Mouse (Mus musculus): ENCODE results near the gene Pmepa1.

DNA sequence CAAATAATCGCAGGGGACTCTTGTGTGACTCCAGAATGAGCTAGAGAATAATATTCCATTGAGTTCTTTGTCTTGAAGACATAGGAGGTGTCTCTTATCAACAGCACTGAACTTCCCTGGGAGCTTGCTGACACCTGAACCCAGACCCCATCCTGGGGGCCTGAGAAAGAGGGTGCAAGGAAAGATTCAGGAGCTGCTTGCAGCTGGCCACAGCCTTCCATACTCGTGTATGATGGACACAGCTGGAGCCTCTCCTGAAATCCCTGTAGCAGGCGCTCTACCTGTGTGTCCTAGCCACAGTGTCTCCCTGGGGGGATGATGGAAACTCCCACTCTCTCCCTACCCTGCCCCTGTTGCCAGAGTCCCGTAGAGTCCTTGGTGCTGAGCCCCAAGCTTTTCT, 64.1 kb downstream of the Pmepa1 start:
- TF ChIP-seq EP300 (IDR thresholded peaks at IDR 0.05; ENCODE audit: low read depth in 1 of 2, low read length in 2 of 2), result no peak
- no peak for TF ChIP-seq SIN3A (IDR thresholded peaks at IDR 0.05; ENCODE audit: low read length)
- TF ChIP-seq ELF1 (IDR thresholded peaks at IDR 0.05; ENCODE audit: low read depth, low read length), result no peak
- no peak for TF ChIP-seq ZC3H11A (IDR thresholded peaks at IDR 0.05; ENCODE audit: low read depth, low read length)
- TF ChIP-seq CTCF (IDR thresholded peaks at IDR 0.05 in 2 of 3, conservative IDR thresholded peaks at IDR 0.05 in 1 of 3; ENCODE audit: control insufficient read depth in 1 of 3, insufficient read depth in 1 of 3, low read depth in 2 of 3, low read length in 3 of 3, poor library complexity in 1 of 3, severe bottlenecking in 1 of 3), result no peak
- TF ChIP-seq ZNF384 (IDR thresholded peaks at IDR 0.05; ENCODE audit: low read depth, low read length), result no peak
- no peak for TF ChIP-seq POLR2A (IDR thresholded peaks at IDR 0.05; ENCODE audit: control insufficient read depth in 1 of 2, insufficient read depth in 1 of 2, low read depth in 1 of 2, low read length in 2 of 2, poor library complexity in 1 of 2)
- no peak for TF ChIP-seq USF1 (IDR thresholded peaks at IDR 0.05; ENCODE audit: low read depth, low read length)
- TF ChIP-seq JUND (IDR thresholded peaks at IDR 0.05; ENCODE audit: low read depth, low read length), result no peak
- TF ChIP-seq MYC (IDR thresholded peaks at IDR 0.05; ENCODE audit: low read depth, low read length), result no peak
- no peak for TF ChIP-seq ETS1 (IDR thresholded peaks at IDR 0.05; ENCODE audit: low read depth, low read length)

Data from MEL (cell line).